Comparison of ENCODE assay signal across 8 mouse cellular contexts in the genomic region with DNA sequence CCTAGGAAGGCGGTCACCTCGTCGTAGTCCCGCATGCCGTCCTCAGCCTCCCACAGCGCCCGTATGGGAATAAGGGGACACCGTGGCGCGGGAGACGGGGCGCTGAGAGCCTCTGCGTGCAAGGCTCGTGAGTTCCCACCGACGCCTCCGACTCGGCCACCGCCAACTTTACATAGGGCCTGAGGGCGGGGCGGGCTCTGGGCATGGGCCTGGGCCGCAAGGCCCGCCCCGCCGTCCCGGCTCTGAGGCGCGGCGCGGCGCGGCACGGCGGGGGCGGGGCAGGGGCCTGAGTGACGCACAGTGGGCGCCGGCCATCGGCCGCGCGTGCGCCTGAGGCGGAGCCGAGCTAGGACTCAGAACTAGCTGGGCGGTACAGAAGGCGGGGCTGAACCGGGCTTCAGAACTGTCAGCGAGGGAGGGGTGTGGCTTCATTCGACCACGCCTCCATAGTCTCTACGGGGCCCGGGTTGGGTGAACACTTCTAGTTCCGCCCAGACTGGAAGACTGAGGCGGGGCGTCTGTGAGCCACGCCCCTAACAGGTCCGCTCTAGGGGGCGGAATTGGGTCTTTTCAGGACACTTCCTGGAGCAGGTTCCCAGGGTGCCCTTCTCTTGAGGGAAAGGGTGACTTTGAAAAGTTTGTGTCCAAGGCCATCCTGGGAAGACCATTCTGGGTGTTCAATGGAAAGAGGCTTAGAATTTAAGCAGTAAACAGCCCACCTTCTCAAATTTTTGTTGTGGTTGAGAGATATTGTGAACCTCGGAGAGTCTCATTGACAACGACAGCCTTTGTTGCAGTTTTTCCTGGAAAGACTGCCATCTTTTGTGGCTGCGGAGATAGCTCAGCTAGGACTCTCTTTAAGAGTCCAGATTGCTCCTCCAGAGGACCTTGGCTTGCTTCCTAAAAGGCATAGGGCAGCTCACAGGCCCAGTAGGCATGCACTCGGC. TPM values are rescaled to one million over a fixed set of nuclear protein-coding genes. Genes with fewer than 3 reads are reported as not detected.
DNase-seq lines count a peak whose midpoint lies in the region; ATAC-seq and TF ChIP-seq lines count a peak whose summit lies in the region.

A gene (minus strand): TSS at position 156 of the 947 bp plus-strand sequence.

- DNase-seq in G1E (ENCODE audit: low spot score), result peak; percentile 90
- DNase-seq in cerebellum, adult 18-20 months, result peak; percentile 98 to 100
- peak; percentile 98 to 99 for DNase-seq in heart, postnatal 36 days
- peak; percentile 98 to 99 for DNase-seq in layer of hippocampus, adult 2 months (ENCODE audit: low spot score in 2 of 2)
- peak; percentile 100 for DNase-seq in lung, embryonic 14.5 days
- peak; percentile 98 for DNase-seq in thymus, adult 2 months

- TF ChIP-seq POLR2A in olfactory bulb, adult 2 months (IDR thresholded peaks at IDR 0.05; ENCODE audit: insufficient read depth, low read depth, low read length), result peak; percentile 39
- TF ChIP-seq POLR2A in thymus, adult 2 months (IDR thresholded peaks at IDR 0.05; ENCODE audit: control insufficient read depth, extremely low read depth, insufficient read depth, low read length, poor library complexity), result peak; percentile 67

- no peak for TF ChIP-seq CTCF in G1E (IDR thresholded peaks at IDR 0.05; ENCODE audit: low read depth, low read length)
- TF ChIP-seq CTCF in layer of hippocampus, adult 2 months (conservative IDR thresholded peaks at IDR 0.05), result peak; percentile 40
- peak; percentile 20; the same call in 1 of the 2 replicates for TF ChIP-seq CTCF in lung, embryonic 14.5 days (IDR thresholded peaks at IDR 0.05; ENCODE audit: low read depth)
- no peak for TF ChIP-seq CTCF in olfactory bulb, adult 2 months (IDR thresholded peaks at IDR 0.05; ENCODE audit: insufficient read depth, low read depth, low read length)
- TF ChIP-seq CTCF in thymus, adult 2 months (IDR thresholded peaks at IDR 0.05; ENCODE audit: borderline replicate concordance, control insufficient read depth, extremely low read depth, insufficient read depth, low read length, poor library complexity), result no peak; the same call in 1 of the 2 replicates

- no peaks in the 10 kb centered on the region for H3K27me3 ChIP-seq in G1E (ENCODE audit: insufficient read depth, low read length)
- H3K27me3 ChIP-seq in forebrain, embryonic 16.5 days (replicated peaks; ENCODE audit: control insufficient read depth, insufficient read depth, low read length), result no peaks in the 10 kb centered on the region
- H3K27me3 ChIP-seq in lung, embryonic 14.5 days (ENCODE audit: insufficient read depth, low read length), result no peaks in the 10 kb centered on the region
- H3K27me3 ChIP-seq in thymus, adult 2 months (ENCODE audit: control insufficient read depth, insufficient read depth, low read length), result no peaks in the 10 kb centered on the region

- intact Hi-C loops in heart, postnatal 36 days (cut with DNase I), result loop anchor here (1.0 kb wide), 1 partner anchor 88 kb away; no protein-coding TSS in a partner anchor

- peak within 1 kb of the TSS; percentile 81 for H3K4me3 ChIP-seq in G1E (ENCODE audit: low read depth, low read length)
- peak within 1 kb of the TSS; percentile 73 for H3K4me3 ChIP-seq in forebrain, embryonic 16.5 days (replicated peaks; ENCODE audit: low read length)
- peak within 1 kb of the TSS; percentile 85 for H3K4me3 ChIP-seq in layer of hippocampus, adult 2 months
- peak within 1 kb of the TSS; percentile 54 for H3K4me3 ChIP-seq in lung, embryonic 14.5 days (ENCODE audit: low read depth, low read length)
- H3K4me3 ChIP-seq in olfactory bulb, adult 2 months (ENCODE audit: insufficient read depth, low read depth, low read length), result peak within 1 kb of the TSS; percentile 62
- H3K4me3 ChIP-seq in thymus, adult 2 months (ENCODE audit: control insufficient read depth, insufficient read depth, low read length), result peak within 1 kb of the TSS; percentile 84

- WGBS in forebrain, embryonic 16.5 days, result 3% methylated on average over 58 of the region's 63 CpGs
- 3% methylated on average over 63 of the region's 63 CpGs for WGBS in lung, embryonic 14.5 days
- WGBS in olfactory bulb, adult 2 months, result 1% methylated on average over 63 of the region's 63 CpGs
- WGBS in thymus, adult 2 months, result 3% methylated on average over 63 of the region's 63 CpGs

- H3K27ac ChIP-seq in forebrain, embryonic 16.5 days (ENCODE audit: low read length), result no peak within 1 kb of the TSS
- H3K27ac ChIP-seq in layer of hippocampus, adult 2 months, result peak within 1 kb of the TSS; percentile 90
- H3K27ac ChIP-seq in lung, embryonic 14.5 days (ENCODE audit: low read depth), result peak within 1 kb of the TSS; percentile 54; the same call in 1 of the 2 replicates
- 0 out of 2 replicates have a peak within 1 kb of the TSS, but pooled peaks have one; percentile 19 for H3K27ac ChIP-seq in olfactory bulb, adult 2 months (ENCODE audit: insufficient read depth, low read depth, low read length)
- H3K27ac ChIP-seq in thymus, adult 2 months (ENCODE audit: control insufficient read depth, insufficient read depth, low read length), result peak within 1 kb of the TSS; percentile 59

- peak within 1 kb of the TSS; percentile 68 for H3K9ac ChIP-seq in forebrain, embryonic 16.5 days (replicated peaks; ENCODE audit: low read depth, low read length)
- peak within 1 kb of the TSS; percentile 67 for H3K9ac ChIP-seq in lung, embryonic 14.5 days

- peaks cover 13% of the 10 kb centered on the region for H3K36me3 ChIP-seq in G1E (replicated peaks)
- no peaks in the 10 kb centered on the region for H3K36me3 ChIP-seq in forebrain, embryonic 16.5 days (ENCODE audit: control insufficient read depth, insufficient read depth)
- no peaks in the 10 kb centered on the region for H3K36me3 ChIP-seq in lung, embryonic 14.5 days (ENCODE audit: insufficient read depth)
- H3K36me3 ChIP-seq in thymus, adult 2 months (ENCODE audit: control insufficient read depth, insufficient read depth, low read length), result no peaks in the 10 kb centered on the region

- H3K4me1 ChIP-seq in G1E (ENCODE audit: insufficient read depth, low read depth, low read length), result peaks cover 35% of the 10 kb centered on the region
- peaks cover 16% of the 10 kb centered on the region for H3K4me1 ChIP-seq in forebrain, embryonic 16.5 days (replicated peaks; ENCODE audit: control insufficient read depth, insufficient read depth, low read length)
- no peaks in the 10 kb centered on the region for H3K4me1 ChIP-seq in lung, embryonic 14.5 days (ENCODE audit: insufficient read depth)
- peaks cover 5% of the 10 kb centered on the region for H3K4me1 ChIP-seq in olfactory bulb, adult 2 months (ENCODE audit: control insufficient read depth, insufficient read depth, low read length)
- peaks cover 7% of the 10 kb centered on the region for H3K4me1 ChIP-seq in thymus, adult 2 months (replicated peaks; ENCODE audit: control insufficient read depth, insufficient read depth, low read length)

- H3K9me3 ChIP-seq in G1E (replicated peaks), result no peaks in the 10 kb centered on the region
- no peaks in the 10 kb centered on the region for H3K9me3 ChIP-seq in forebrain, embryonic 16.5 days (ENCODE audit: control insufficient read depth, low read length)
- no peaks in the 10 kb centered on the region for H3K9me3 ChIP-seq in lung, embryonic 14.5 days (ENCODE audit: low read depth, low read length)

- H3K4me2 ChIP-seq in forebrain, embryonic 16.5 days (ENCODE audit: low read length), result peak within 1 kb of the TSS; percentile 66
- H3K4me2 ChIP-seq in lung, embryonic 14.5 days, result peak within 1 kb of the TSS; percentile 75

- ATAC-seq in G1E (ENCODE audit: extremely low read depth, insufficient number of reproducible peaks, low FRiP score, poor library complexity, severe bottlenecking), result peak; percentile 96
- peak; percentile 98 for ATAC-seq in forebrain, embryonic 16.5 days
- ATAC-seq in lung, embryonic 14.5 days (ENCODE audit: insufficient read depth), result peak; percentile 99

RNA-seq across cellular contexts. Expression of the gene that starts here (rescaled TPM):
- total RNA-seq in G1E (2014; fragmentation: Nextera tagmentation) (3.4 and 6.2 TPM in 2 replicates), G1E (2017) (7.0 and 8.5 TPM in 2 replicates)
- 5.4 and 6.8 TPM in 2 replicates for polyA plus RNA-seq in G1E (2012)
- polyA plus RNA-seq in forebrain, embryonic 16.5 days (2015; fragmentation: Nextera tagmentation; extraction: Ambion mirVana), result 11.8 and 12.0 TPM in 2 replicates
- total RNA-seq in heart, postnatal 36 days (2021), result 10 to 100 TPM; 28.4 to 30.4 TPM
- 10 to 100 TPM; 10.7 to 12.4 TPM for total RNA-seq in layer of hippocampus, adult 2 months (2021)
- 7.6 and 8.9 TPM in 2 replicates for polyA plus RNA-seq in lung, embryonic 14.5 days (2014; fragmentation: Nextera tagmentation; extraction: Ambion mirVana)
- polyA plus RNA-seq in olfactory bulb, adult 2 months (2012; ENCODE audit: insufficient read depth, insufficient read length, low replicate concordance, missing spikeins), result not detected in 2 replicates
- polyA plus RNA-seq in thymus, adult 2 months (2012; rRNA removed), result 16.4 and 18.8 TPM in 2 replicates

Comparison
In these comparisons a context has a peak if more than half of its experiments do, and no peak if none do; other contexts are left out.
1. CTCF ChIP-seq: peak in layer of hippocampus, adult 2 months (single experiment) and lung, embryonic 14.5 days (single experiment); none in G1E (single experiment), olfactory bulb, adult 2 months (single experiment) and thymus, adult 2 months (single experiment).
2. Peak in every context shown above with its lines, with median percentiles within 50 percentile points of each other: ATAC-seq, DNase-seq and H3K4me3 ChIP-seq.